Mouse (Mus musculus) layer of hippocampus, adult 18-20 months (tissue): ENCODE measurements around the gene Gm10722. TPM values are rescaled to one million over a fixed set of nuclear protein-coding genes. Genes with fewer than 3 reads are reported as not detected.
"Not testable (repeated sequence)": the region's sequence is repeated elsewhere in the genome, so short reads cannot be mapped to it uniquely, and the experiment has no call there.

Experiments used
- DNase-seq, 2 experiments: peaks; one replicate each; pipeline ENCODE4 v3.0.0; 2022; ENCODE audit warnings: low spot score in 2 of 2
- long read RNA-seq: library from polyadenylated mRNA; stranded (forward); transcript quantifications from one replicate; pipeline ENCODE4 v2.0.0, GENCODE M21; 2021
- total RNA-seq, 2 experiments: library from RNA; stranded (reverse); gene quantifications; 2 replicates each; pipeline ENCODE4 v1.2.3; 2021

The Gm10722 gene
- total RNA-seq = not detected
- long read RNA-seq = 0 reads

DNA sequence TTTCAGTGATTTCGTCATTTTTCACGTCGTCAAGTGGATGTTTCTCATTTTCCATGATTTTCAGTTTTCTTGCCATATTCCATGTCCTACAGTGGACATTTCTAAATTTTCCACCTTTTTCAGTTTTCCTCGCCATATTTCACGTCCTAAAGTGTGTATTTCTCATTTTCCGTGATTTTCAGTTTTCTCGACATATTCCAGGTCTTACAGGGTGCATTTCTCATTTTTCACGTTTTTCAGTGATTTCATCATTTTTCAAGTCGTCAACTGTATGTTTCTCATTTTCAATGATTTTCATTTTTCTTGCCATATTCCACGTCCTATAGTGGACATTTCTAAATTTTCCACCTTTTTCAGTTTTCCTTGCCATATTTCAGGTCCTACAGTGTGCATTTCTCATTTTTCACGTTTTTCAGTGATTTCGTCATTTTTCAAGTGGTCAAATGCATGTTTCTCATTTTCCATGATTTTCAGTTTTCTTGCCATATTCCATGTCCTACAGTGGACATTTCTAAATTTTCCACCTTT, at the start of gene Gm10722:
Gene Gm10722, plus strand, starts transcription at position 478 of the 528 bp plus-strand sequence.
- peak; percentile 22 to 29 for DNase-seq

GRCm38 (mm10) chr9:3001006-3001405, 284 bp downstream of the Gm10722 start:
- DNase-seq = peak; percentile 20 to 33

DNA sequence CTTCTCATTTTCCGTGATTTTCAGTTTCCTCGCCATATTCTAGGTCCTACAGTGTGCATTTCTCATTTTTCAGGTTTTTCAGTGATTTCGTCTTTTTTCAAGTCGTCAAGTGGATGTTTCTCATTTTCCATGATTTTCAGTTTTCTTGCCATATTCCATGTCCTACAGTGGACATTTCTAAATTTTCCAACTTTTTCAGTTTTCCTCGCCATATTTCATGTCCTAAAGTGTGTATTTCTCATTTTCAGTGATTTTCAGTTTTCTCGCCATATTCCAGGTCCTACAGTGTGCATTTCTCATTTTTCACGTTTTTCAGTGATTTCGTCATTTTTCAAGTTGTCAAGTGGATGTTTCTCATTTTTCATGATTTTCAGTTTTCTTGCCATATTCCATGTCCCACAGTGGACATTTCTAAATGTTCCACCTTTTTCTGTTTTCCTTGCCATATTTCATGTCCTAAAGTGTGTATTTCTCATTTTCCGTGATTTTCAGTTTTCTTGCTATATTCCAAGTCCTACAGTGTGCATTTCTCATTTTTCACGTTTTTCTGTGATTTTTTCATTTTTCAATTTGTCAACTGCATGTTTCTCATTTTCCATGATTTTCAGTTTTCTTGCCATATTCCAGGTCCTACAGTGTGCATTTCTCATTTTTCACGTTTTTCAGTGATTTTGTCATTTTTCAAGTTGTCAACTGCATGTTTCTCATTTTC, 1.4 kb downstream of the Gm10722 start:
- peak; percentile 100 for DNase-seq

DNA sequence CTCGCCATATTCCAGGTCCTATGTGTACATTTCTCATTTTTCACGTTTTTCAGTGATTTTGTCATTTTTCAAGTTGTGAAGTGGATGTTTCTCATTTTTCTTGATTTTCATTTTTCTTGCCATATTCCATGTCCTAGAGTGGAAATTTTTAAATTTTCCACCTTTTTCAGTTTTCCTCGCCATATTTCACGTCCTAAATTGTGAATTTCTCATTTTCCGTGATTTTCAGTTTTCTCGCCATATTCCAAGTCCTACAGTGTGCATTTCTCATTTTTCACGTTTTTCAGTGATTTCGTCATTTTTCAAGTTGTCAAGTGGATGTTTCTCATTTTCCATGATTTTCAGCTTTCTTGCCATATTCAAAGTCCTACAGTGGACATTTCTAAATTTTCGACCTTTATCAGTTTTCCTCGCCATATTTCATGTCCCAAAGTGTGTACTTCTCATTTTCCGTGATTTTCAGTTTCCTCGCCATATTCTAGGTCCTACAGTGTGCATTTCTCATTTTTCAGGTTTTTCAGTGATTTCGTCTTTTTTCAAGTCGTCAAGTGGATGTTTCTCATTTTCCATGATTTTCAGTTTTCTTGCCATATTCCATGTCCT, 2.2 kb downstream of the Gm10722 start, which contains the start of gene Gm11168:
Gene Gm11168, plus strand, starts transcription at position 553 of the 603 bp plus-strand sequence.
- not testable (repeated sequence) for DNase-seq

DNA sequence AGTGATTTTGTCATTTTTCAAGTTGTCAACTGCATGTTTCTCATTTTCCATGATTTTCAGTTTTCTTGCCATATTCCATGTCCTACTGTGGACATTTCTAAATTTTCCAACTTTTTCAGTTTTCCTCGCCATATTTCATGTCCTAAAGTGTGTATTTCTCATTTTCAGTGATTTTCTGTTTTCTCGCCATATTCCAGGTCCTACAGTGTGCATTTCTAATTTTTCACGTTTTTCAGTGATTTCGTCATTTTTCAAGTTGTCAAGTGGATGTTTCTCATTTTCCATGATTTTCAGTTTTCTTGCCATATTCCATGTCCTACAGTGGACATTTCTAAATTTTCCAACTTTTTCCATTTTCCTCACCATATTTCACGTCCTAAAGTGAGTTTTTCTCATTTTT, 5.5 kb downstream of the Gm10722 start:
- not testable (repeated sequence) for DNase-seq

- DNase-seq = peak; percentile 95 to 100
Observed at GRCm38 (mm10) chr9:3006636-3007035, 5.9 kb downstream of the Gm10722 start.

GRCm38 (mm10) chr9:3007272-3007671, 6.5 kb downstream of the Gm10722 start:
- not testable (repeated sequence) for DNase-seq

DNA sequence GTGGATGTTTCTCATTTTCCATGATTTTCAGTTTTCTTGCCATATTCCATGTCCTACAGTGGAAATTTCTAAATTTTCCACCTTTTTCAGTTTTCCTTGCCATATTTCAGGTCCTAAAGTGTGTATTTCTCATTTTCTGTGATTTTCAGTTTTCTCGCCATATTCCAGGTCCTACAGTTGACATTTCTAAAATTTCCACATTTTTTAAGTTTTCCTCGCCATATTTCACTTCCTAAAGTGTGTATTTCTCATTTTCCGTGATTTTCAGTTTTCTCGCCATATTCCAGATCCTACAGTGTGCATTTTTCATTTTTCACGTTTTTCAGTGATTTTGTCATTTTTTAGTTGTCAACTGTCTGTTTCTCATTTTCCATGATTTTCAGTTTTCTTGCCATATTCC, 8.6 kb downstream of the Gm10722 start:
- not testable (repeated sequence) for DNase-seq

DNA sequence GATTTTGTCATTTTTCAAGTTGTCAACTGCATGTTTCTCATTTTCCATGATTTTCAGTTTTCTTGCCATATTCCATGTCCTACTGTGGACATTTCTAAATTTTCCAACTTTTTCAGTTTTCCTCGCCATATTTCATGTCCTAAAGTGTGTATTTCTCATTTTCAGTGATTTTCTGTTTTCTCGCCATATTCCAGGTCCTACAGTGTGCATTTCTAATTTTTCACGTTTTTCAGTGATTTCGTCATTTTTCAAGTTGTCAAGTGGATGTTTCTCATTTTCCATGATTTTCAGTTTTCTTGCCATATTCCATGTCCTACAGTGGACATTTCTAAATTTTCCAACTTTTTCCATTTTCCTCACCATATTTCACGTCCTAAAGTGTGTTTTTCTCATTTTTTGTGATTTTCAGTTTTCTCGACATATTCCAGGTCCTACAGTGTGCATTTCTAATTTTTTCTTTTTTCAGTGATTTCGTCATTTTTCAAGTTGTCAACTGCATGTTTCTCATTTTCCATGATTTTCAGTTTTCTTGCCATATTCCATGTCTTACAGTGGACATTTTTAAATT, 11.4 kb downstream of the Gm10722 start:
- DNase-seq = not testable (repeated sequence)

DNA sequence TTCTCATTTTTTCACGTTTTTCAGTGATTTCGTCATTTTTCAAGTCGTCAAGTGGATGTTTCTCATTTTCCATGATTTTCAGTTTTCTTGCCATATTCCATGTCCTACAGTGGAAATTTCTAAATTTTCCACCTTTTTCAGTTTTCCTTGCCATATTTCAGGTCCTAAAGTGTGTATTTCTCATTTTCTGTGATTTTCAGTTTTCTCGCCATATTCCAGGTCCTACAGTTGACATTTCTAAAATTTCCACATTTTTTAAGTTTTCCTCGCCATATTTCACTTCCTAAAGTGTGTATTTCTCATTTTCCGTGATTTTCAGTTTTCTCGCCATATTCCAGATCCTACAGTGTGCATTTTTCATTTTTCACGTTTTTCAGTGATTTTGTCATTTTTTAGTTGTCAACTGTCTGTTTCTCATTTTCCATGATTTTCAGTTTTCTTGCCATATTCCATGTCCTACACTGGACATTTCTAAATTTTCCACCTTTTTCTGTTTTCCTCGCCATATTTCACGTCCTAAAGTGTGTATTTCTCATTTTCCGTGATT, 12.1 kb downstream of the Gm10722 start, which contains the start of gene Gm10721:
Gene Gm10721, plus strand, starts transcription at position 408 of the 547 bp plus-strand sequence.
- not testable (repeated sequence) for DNase-seq

- DNase-seq = not testable (repeated sequence)
Observed at GRCm38 (mm10) chr9:3015354-3015753, 14.6 kb downstream of the Gm10722 start, which contains the start of gene Gm10720. Gm10720 (plus strand) TSS chr9:3015654.

- DNase-seq = peak in 1 of 2 experiments; percentile 1
Observed at GRCm38 (mm10) chr9:3015896-3016295, 15.2 kb downstream of the Gm10722 start.

GRCm38 (mm10) chr9:3017108-3017507, 16.4 kb downstream of the Gm10722 start, which contains the start of gene Gm10719:
Gm10719 (plus strand) TSS chr9:3017408.
- not testable (repeated sequence) for DNase-seq

DNA sequence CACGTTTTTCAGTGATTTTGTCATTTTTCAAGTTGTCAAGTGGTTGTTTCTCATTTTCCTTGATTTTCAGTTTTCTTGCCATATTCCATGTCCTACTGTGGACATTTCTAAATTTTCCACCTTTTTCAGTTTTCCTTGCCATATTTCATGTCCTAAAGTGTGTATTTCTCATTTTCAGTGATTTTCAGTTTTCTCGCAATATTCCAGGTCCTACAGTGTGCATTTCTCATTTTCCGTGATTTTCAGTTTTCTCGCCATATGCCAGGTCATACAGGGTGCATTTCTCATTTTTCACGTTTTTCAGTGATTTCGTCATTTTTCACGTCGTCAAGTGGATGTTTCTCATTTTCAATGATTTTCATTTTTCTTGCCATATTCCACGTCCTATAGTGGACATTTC, 18.2 kb downstream of the Gm10722 start:
- DNase-seq = peak; percentile 4 to 52

- DNase-seq = peak; percentile 42 to 70
Observed at GRCm38 (mm10) chr9:3019835-3020727, 19.4 kb downstream of the Gm10722 start.

GRCm38 (mm10) chr9:3022316-3023008, 21.7 kb downstream of the Gm10722 start:
- peak; percentile 78 to 83 for DNase-seq

GRCm38 (mm10) chr9:3023312-3023984, 22.7 kb downstream of the Gm10722 start, which contains the start of gene Gm10718:
Gm10718 (plus strand) TSS chr9:3023547.
- peak; percentile 10 to 67 for DNase-seq

DNA sequence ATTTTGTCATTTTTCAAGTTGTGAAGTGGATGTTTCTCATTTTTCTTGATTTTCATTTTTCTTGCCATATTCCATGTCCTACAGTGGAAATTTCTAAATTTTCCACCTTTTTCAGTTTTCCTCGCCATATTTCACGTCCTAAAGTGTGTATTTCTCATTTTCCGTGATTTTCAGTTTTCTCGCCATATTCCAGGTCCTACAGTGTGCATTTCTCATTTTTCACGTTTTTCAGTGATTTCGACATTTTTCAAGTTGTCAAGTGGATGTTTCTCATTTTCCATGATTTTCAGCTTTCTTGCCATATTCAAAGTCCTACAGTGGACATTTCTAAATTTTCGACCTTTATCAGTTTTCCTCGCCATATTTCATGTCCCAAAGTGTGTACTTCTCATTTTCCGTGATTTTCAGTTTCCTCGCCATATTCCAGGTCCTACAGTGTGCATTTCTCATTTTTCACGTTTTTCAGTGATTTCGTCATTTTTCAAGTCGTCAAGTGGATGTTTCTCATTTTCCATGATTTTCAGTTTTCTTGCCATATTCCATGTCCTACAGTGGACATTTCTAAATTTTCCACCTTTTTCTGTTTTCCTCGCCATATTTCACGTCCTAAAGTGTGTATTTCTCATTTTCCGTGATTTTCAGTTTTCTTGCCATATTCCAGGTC, 23.4 kb downstream of the Gm10722 start:
- DNase-seq = peak; percentile 65 to 100
